Mouse (Mus musculus) gastrocnemius, adult 18-20 months (tissue): ENCODE measurements around the gene Tgtp2. TPM values are rescaled to one million over a fixed set of nuclear protein-coding genes. Genes with fewer than 3 reads are reported as not detected.
"Not testable (repeated sequence)": the region's sequence is repeated elsewhere in the genome, so short reads cannot be mapped to it uniquely, and the experiment has no call there.

Experiments used
- DNase-seq: peaks from one replicate; pipeline ENCODE4 v3.0.0; 2021; ENCODE audit warnings: low spot score
- long read RNA-seq, 2 experiments: library from polyadenylated mRNA; stranded (forward); transcript quantifications; one replicate each; pipeline ENCODE4 v2.0.0; 2021
- total RNA-seq, 2 experiments: library from RNA; stranded (reverse); gene quantifications; 2 replicates each; pipeline ENCODE4 v1.2.3; 2021

Tgtp2 gene
- total RNA-seq: 1 to 10 TPM in 1 of 2 experiments, not detected in 1; 2.5 TPM
- long read RNA-seq, experiment 1, transcript Tgtp2-201 (2 exons, 2,810 nt): major isoform, 10 of 12 reads
- long read RNA-seq, experiment 1, partial matches to known transcripts: 0 of 12 reads
- long read RNA-seq, experiment 1, other reads (novel, unspliced or antisense): 2 of 12 reads
- long read RNA-seq, experiment 2, partial matches to known transcripts: 0 of 1 reads
- long read RNA-seq, experiment 2, other reads (novel, unspliced or antisense): 0 of 1 reads

DNA sequence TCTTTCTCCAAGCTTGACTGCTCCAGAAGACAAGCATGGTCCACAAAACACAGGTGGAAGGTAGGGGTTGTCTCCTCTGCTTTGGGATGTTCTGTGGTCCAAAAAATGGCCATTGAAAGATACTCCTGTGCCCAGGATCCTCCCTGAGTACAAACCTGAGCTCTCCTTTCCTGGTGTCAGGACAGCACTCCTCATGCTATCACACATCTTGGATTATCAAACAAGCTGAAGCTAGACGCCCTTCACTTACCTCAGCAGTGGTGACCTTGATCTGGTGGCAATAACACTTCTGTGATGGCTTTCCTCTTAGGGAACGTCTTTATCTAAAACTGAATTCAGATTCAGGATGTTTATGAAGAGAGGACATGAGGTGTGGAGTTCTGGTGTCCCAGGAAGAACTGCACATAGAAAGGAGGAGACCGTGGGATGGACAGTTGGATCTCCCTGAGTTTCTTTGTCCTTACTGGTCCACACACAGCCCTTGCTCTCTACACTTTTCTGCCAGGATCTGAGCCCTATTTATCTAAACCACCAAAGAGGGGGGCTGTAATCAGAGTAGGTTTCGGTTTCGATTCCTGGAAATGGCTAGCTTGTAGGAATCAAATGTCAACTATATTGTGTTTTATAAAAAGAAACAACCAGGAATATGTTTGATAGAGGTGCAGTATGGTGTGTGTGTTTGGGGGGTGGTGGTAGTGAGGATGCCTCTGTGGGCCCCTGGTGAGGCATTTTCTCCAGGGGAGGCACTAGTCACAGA lies at the start of gene Tgtp2:
Gene Tgtp2 (minus strand): TSS at position 494 of the 757 bp plus-strand sequence.
- DNase-seq: not testable (repeated sequence)

DNA sequence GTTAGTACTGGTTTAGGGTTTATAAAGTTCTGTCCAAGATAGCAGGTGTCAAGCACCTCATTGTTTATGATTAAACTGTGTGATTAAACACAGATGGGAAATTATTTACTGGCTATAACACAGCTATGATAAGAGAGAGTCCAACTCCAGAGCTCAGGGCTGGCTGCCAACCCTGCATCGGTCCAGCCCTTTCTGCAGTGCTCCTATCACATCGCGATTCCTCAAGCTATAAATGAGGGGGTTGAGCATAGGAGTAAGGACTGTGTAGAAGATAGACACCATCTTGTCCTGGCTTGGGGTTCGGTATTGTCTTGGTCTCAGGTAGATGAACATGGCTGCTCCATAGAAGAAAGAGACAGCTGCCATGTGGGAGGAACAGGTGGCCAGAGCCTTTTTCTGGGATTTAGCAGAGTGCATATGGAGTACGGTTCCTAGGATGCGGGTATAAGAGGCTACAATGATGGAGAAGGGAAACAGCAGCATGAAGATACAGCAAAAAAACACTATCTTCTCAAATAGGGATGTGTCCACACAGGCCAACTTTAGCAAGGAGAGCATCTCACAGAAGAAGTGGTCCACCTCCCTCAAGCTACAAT lies 48.7 kb upstream of the Tgtp2 start:
- no peak for DNase-seq

DNA sequence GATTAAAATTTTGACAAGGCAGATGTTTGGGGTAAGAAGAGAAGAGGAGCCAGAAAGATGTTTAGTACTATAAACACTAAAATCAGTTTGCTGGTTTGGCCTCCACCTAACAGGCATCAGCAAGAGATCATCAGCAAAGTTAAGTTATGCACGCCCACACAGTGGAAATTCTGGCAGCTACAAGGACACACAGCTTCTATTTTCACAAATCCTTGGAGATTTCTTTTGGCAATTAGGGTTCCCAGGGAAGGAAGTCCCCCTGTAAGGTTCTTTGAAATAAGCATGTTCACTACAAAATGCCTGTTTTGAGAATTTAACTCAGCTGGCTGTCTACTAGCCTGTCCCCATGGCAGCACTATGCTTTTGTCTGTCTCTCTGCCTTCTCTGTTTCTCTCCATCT lies 47.0 kb upstream of the Tgtp2 start:
- no peak for DNase-seq

DNA sequence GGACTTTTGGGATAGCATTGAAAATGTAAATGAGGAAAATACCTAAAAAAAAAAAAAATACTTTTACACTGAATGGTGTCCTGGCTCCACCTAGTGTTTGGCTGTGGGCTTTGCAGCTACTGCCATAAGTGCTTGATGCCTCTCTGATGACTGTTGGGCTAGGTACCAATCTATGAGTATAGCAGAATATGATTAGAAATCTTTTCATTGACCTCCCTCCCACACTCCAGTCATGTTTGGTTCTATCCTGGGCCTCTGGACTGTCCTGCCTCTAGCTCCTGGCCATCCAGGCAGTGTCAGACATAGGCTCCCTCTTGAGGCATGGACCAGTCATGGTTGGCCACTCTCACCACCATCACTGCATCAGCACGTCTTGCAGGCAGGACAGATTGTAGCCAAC lies 44.8 kb upstream of the Tgtp2 start:
- no peak for DNase-seq

DNA sequence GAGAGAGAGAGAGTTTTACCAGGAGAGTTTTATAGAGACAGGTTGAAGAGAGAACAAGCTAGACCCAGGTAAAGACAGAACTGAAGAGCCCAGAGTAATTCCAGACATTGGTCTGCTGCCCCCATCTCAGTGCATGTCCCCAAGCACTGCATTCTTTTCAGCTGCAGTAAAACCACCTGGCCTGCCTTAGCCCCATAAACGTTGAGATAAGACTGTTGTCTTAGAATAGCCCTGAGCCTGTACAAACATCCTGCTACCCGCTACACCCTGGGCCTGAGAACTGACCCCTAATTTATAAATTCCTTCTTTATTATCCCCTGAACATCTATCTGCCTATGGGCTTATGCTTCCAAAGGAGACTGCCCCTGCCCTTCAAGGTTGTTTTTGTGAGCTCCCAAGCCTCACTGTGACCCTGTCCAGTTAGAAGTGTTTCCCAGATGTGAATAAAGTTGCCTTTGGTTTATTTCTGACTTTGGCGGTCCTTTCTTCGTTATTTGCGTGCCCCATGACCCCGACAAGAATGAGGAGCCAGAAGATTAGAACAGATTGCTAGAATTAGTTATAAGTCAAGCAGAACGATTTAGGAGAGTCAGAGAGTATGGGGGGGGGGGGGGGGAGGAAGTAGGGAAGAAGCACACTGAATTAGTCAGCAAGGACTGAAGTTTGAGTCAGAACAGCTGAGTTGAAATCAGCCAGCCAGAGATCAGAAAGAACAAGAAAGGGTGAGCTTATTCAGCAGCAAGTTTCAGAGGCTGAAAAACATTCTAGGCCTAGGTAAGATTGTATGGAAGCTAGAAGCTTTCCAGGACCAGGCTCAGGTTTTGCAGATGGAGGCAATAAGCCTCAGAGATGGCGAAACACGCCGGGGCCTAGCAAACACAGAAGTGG lies 43.9 kb upstream of the Tgtp2 start:
- DNase-seq: no peak

DNA sequence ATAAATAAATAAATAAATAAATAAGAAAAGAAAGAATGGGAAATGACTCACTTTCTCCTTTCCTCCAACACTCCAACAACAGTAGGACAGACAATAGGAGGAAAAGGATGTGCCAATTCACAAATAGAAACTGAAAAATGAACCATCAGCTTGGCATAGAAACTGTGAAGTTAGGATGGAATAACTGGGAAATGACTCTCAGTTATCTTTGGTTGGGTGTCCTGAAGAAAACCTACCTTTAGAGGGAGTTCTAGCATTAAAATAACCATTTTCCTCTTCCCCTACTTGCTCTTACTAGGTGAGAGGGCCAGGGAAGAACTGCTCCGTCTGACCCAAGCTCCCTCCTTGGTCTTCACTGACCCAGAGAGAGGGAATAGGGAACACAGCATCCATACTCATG lies 41.7 kb upstream of the Tgtp2 start:
- DNase-seq: no peak

DNA sequence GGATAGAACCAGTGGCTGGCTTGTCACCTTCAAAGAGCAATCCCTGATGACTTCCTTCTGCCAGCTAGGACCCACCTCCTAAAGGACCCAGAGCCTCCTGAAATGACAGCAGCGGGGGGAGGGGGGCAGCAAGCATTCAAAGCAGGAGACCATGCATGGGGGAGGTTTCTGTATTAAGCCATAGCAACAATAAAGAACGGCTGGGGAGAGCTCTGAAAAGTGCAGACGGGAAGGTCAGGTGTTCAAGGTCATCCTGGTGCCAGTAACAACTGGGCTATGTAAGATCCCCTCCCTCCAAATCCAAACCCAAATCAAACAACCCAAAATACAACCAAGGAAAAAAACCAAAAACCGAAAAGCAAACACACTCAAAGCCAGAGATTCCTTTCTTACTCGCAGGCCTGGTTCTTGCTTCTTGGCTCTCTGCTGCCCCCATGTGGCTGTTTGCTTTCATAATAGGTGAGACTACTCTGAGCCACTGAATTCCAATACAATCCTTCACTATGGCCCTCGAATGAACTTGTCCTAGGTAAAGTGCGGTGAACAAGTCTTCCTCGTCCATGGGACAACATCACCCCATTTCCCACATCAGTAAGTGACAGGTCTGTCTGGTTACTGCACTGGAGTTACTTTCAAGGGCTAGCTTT lies 39.2 kb upstream of the Tgtp2 start:
- peak; percentile 85 for DNase-seq

DNA sequence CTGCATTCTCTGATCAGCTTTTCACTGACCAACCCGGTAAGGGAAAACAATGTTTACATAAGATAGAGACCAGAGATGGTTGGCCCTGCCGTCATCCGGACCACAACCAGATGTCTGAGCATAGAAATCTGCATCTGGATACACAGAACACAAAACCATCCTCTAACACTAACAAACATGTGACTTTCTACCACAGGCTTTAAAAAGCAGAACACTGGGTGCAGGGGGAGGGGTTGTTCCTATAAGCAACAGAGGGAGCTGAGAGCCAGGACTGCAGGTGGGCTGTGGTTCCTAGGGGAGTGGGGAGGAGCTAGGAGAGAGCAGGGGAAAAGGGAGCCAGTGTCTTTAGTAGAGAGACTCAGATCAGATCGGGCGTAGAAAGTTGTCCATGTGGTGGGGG lies 37.5 kb upstream of the Tgtp2 start:
- no peak for DNase-seq

DNA sequence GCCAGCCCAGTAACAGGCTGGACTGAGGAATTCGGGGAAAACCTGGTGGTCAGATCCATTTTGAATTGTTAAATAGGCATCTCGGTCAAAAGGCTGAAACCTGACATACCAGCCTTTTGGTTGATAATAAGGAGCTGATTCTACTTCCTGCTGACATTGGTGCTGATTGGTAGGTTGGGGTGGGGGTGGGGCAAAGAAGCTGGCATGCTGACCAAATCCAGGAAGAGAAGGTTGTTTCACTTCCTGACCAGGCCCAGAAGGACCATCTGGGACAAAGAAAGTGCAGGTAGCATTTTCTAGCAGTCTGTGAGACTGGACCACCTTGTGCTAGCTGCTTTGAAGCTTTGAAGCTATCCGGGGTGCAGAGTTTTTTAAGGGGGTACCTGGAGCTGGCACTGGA lies 36.4 kb upstream of the Tgtp2 start:
- no peak for DNase-seq

DNA sequence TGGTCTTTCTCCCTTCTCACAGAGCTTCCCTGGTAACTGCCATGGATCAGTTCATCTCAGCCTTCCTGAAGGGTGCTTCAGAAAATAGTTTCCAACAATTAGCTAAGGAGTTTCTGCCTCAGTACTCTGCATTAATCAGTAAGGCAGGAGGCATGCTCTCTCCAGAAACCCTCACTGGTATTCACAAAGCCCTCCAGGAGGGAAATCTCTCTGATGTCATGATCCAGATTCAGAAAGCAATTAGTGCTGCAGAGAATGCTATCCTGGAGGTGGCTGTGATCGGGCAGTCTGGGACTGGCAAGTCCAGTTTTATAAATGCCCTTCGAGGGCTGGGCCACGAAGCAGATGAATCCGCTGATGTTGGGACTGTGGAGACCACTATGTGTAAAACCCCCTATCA lies 31.4 kb upstream of the Tgtp2 start:
- no peak for DNase-seq

DNA sequence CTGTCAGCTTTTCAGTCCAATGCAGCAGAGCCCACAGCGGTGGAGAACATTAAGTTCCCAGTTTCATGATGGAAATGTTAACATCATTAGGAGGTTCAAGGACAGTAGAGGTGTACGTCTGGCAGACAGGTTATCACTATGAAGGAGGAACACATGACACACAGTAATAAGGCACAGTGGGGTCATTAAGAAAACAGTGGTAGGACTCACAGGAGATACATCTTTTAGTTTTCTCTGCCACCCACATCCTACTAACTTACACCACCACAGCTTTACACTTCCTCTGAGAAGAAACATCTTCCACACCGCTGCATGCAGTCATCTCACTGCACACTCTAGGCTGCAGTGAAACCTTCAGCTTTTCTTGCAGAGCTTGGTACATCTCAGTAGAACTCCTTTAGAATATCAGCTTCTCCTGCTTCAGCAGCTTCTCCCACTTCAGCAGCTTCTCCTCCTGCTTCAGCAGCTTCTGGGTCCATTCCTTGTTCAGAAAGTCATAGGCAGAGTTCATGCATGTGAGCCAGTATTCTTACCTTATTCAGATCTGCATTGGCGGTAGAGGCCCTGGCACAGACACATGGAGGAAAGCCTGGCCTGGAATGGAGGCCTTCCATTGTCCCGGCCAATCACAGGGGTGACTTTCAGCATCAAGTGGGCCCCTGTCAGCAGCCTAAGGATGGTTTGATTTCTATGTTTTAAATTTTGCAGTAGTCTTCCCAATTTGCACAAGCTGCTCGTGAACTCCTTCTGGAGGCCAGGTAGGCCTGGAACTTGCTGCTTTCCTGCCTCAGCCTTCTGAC lies 30.1 kb upstream of the Tgtp2 start:
- DNase-seq: no peak

DNA sequence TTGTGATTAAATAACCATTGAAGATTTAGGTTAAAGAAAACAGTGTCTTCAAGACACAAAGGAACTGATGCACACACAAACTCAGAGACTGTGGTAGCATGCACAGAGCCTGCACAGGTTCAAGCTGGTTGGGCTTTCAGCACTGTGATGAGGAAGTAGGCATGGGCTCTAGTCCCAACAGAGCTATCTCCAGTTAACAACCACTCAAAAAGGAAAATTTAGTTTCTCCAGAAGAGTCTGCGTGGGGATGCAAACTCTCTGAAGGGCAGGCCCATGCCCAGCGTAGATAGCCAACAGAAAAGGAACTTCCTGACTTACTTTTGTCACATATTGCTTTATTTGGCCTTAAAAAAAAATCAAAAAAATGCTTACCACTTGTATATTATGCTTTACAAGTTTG lies 28.8 kb upstream of the Tgtp2 start:
- DNase-seq: no peak

DNA sequence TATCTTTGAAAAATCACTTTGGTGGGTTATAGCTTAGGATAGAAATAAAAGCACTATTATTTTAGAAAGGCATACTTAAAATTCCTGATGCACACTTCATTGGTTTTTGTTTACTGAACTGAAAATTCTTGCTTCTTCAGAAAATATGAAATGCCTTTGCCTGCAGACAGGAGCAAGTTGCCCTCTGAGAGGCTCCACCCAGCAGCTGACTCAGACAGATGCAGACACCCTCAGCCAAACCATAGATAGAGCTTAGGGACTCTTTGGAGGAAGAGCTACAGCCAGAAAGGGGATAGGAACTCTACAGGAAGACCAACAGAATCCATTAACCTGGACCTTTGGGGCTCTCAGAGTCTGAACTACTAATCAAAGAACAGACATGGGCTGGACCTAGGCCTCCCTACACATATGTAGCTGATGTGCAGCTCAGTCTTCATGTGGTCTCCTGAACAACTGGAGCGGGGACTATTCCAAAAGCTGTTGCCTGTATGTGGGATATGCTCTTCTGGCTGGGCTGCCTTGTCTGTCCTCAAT lies 28.1 kb upstream of the Tgtp2 start:
- no peak for DNase-seq

DNA sequence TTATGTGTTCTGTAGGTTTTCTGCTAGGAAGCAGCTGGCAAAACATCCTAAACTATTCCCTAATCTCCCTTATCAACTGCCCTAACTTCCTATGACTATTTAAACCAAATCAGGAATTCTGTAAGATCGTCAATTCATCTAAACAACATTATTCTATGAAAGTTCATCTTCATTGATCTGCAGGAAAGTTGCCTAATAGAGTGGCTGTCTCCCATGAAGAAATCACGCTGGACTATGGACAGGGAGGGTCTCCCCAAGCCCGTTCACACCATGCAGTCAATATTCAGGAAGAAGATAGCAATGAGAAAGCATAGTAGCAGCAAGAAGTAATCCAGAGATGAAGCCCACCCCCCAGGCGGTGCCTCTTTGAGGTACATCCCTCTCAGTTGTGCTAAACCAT lies 27.2 kb upstream of the Tgtp2 start:
- no peak for DNase-seq

DNA sequence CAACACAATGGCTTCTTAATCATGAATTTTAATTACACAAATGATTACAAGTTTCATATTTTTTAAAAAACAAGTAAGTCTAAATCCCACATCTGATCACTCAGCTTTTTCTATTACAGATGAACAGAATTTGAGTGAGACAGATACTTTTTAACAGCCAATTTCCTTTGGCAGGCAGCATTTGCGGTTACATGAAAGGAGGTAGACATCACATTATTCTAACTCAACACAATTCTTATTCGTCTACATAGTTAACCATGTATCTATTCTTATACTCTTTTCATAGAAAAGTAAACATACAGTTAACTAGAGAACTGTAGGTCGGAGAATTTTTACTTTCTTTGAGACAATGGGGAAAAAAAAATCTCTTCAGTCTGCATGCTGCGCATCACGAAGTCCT lies 26.5 kb upstream of the Tgtp2 start:
- DNase-seq: no peak

DNA sequence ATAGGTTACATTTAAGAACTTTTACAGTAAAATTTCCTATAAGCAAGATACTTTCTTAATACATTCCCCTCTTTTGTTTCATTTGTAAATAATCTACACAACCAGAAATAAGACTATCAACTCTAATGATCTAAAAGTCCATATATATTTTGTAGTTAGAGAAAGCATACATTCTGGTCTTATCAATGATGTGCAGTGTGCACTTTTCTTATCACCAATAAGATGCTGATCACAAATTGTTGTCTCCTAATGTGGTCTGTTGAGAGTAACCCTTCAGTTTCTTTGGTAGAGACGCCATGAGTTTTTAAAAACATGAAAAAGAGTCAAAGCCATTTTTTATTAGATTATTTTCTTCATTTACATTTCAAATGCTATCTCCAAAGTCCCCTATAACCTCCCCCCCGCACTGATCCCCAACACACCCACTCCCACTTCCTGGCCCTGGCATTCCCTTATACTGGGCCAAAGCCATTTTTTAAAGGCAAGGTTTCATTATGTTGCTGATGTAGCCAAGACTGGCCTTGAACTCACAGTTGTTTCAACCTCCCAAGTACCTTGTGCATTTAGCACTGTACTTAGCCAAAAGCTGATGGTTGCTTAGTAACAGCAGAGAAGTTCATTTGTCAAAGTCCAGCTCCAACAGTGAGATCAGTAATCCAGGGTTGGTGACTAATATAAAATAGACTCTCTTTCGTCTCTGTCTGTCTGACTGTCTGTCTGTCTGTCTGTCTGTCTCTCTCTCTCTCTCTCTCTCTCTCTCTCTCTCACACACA lies 25.9 kb upstream of the Tgtp2 start:
- DNase-seq: no peak

DNA sequence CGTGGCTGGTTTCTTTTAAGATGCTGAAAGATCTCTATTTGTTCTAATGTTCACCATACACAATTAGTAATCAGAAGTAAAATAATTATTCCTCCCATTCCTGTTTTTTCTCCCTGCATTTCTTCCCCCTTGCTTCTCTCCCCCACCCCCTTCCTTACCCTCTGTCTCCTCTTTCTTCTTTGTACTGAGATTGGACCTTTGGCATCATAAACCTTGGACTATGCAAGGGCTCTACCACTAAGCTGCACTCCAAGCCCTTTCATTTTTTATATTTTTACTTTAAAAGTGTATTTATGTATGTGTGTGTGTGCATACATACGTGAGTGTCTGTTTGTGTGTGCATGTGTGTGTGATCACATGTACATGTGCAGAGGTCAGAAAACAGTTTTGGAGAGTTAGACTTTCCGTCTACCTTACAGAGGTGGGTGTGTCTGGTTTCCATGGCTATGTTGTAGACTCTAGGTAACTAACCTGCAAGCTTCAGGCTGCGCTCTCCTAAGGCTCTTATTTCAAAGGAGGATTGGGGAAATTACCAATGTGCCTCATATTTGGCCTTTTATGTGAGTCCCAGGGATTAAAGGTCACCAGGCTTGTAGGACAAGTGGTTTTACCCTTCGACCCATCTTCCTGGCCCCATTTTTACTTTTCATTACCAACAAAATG lies 25.1 kb upstream of the Tgtp2 start:
- no peak for DNase-seq

DNA sequence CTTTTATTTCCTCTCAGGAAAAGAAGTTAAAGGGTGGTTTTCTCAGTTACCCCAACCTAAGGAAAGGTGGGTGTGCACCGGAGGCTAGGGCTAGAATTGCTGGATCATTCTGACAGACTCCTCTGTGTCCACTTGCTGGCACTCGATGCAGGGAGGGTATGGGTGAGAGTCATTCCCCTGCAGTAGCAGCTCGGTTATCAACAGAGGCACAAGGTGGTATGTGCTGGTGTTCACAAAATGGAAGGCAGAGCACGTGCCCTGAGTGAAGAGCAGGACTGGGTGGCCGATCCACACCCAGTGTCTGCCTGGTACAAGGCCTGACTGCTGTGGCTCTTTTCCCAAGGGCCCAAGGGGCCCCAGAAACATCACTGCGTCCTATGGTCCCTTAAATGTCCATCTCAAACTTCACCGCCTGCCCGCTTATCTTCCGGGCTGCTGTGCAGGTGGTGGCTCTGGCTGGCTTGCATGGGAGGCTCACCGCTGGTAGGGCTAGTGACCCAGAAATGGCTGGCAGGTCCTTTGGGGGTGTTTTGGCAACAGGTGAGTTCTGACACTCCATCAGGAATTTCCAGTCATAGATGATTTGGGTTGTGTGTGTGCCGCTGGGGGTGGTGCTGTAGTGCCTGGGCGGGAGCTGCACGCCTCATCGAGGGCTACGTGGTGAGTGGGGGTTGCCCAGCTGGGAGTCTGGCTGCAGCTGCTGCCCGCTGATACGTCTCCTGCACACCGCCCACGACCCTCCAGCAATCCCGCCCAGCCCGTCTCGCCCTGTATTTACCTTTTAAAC lies 24.0 kb upstream of the Tgtp2 start:
- no peak for DNase-seq
